Mouse (Mus musculus): Measurements from ENCODE around the gene Cela3a. TPM values are rescaled to one million over a fixed set of nuclear protein-coding genes. Genes with fewer than 3 reads are reported as not detected.

The Cela3a gene
- total RNA-seq, 2 experiments from 2014 or later, result not detected

GRCm38 (mm10) chr4:137371596-137372523 lies 37.7 kb downstream of the Cela3a start:
- no peak for DNase-seq

- no peak for DNase-seq
Measured at GRCm38 (mm10) chr4:137369954-137370750, 39.4 kb downstream of the Cela3a start.

GRCm38 (mm10) chr4:137368198-137368597 lies 41.4 kb downstream of the Cela3a start:
- DNase-seq, result no peak

GRCm38 (mm10) chr4:137367275-137368088 lies 42.1 kb downstream of the Cela3a start:
- no peak for DNase-seq

GRCm38 (mm10) chr4:137366097-137366496 lies 43.5 kb downstream of the Cela3a start:
- DNase-seq, result no peak

- DNase-seq, result no peak
Measured at GRCm38 (mm10) chr4:137365356-137366062, 44.1 kb downstream of the Cela3a start.

- DNase-seq, result no peak
Measured at GRCm38 (mm10) chr4:137364826-137365225, 44.8 kb downstream of the Cela3a start.

- DNase-seq, result no peak
Measured at GRCm38 (mm10) chr4:137360996-137361395, 48.6 kb downstream of the Cela3a start.

GRCm38 (mm10) chr4:137358291-137359002 lies 51.1 kb downstream of the Cela3a start:
- no peak for DNase-seq

GRCm38 (mm10) chr4:137357517-137358254 lies 51.9 kb downstream of the Cela3a start, which contains the start of gene Cdc42:
TSS of gene Cdc42 (minus strand) at chr4:137357720.
- DNase-seq, result peak; percentile 98

- DNase-seq, result peak; percentile 80
Measured at GRCm38 (mm10) chr4:137356674-137357510, 52.7 kb downstream of the Cela3a start.

Other genes starting within 250 kb of the Cela3a start
- 10 to 100 TPM; 15.9 to 17.2 TPM for gene Wnt4, start 132.3 kb downstream of the Cela3a start, total RNA-seq (2021)
- gene Cdc42, start 52.1 kb downstream of the Cela3a start, total RNA-seq (2021), result 100 to 1,000 TPM; 256 to 266 TPM
- not detected for gene Cela3b, start 20.7 kb upstream of the Cela3a start, total RNA-seq (2021)
- gene 1700013G24Rik, start 43.5 kb upstream of the Cela3a start, total RNA-seq (2021), result not detected
- 100 to 1,000 TPM; 256 to 295 TPM for gene Hspg2, start 59.0 kb upstream of the Cela3a start, total RNA-seq (2021)
- not detected for gene Ldlrad2, start 164.8 kb upstream of the Cela3a start, total RNA-seq (2021)
- 10 to 100 TPM; 26.4 to 44.1 TPM for gene Usp48, start 184.0 kb upstream of the Cela3a start, total RNA-seq (2021)

All from gastrocnemius, postnatal 10 days (tissue).